Mouse (Mus musculus): ENCODE measurements around the gene D6Ertd527e.

DNA sequence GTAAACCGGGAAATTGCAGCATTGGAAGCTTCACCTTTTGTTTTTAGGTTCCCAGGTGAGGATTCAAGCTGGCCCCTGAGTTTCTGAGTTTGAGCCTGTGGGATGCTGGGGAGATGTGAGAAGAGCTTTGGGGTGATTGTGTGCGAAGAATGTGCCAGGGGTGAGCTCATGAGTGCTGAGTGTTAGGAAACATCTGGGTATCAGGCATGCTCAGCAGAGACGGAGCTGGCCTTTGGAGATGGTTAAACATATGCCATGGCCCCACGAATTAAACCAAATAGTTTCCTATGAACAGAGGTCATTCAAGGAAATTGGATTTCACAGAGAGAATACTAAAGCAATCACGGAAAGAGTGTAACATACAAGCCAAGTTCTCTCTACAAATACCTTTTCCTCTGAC, 37.7 kb downstream of the D6Ertd527e start:
- TF ChIP-seq CTCF (IDR thresholded peaks at IDR 0.05; ENCODE audit: low read depth) (no peak), EP300 (IDR thresholded peaks at IDR 0.05; ENCODE audit: low read depth) (no peak)

All from liver, postnatal 0 days (tissue).